Comparison of ENCODE assay signal across 29 mouse cellular contexts in genomic region chr2:69818350-69819085, GRCm38 (mm10). TPM values are rescaled to one million over a fixed set of nuclear protein-coding genes. Genes with fewer than 3 reads are reported as not detected.
A peak's percentile ranks its signal among the peaks of the same experiment; 100 is the strongest.
DNase-seq lines count a peak whose midpoint lies in the region; ATAC-seq lines count a peak whose summit lies in the region.
"Had no signal": no experiment of that assay in that cellular context is flagged by ENCODE, and none has a peak within 500 bp of the region (broad histone marks: within the 10 kb centered on the region; RNA-seq: fewer than 3 reads in every experiment).

No protein-coding gene starts in this region.

- intact Hi-C loops in heart, postnatal 36 days (cut with DNase I), result no loop called here

- H3K36me3 ChIP-seq in erythroblast, embryonic 14.5 days (ENCODE audit: control insufficient read depth), result no peaks in the 10 kb centered on the region; the same call in 1 of the 2 replicates
- H3K36me3 ChIP-seq in liver, embryonic 12.5 days, result no peaks in the 10 kb centered on the region
- H3K36me3 ChIP-seq in hindbrain, embryonic 13.5 days, result no peaks in the 10 kb centered on the region
- H3K36me3 ChIP-seq: embryonic facial prominence, embryonic 13.5 days; heart, embryonic 12.5 days; limb, embryonic 10.5 days; midbrain, embryonic 12.5 days had no signal

- WGBS in liver, embryonic 12.5 days (ENCODE audit: insufficient replicate concordance), result 55% methylated on average over 9 of the region's 9 CpGs
- WGBS in hindbrain, embryonic 13.5 days, result 89% methylated on average over 9 of the region's 9 CpGs

- peaks cover 78% of the 10 kb centered on the region for H3K4me1 ChIP-seq in erythroblast, embryonic 14.5 days (ENCODE audit: control insufficient read depth)
- peaks cover 75% of the 10 kb centered on the region for H3K4me1 ChIP-seq in liver, embryonic 12.5 days
- H3K4me1 ChIP-seq in hindbrain, embryonic 13.5 days (replicated peaks), result peaks cover 9% of the 10 kb centered on the region

- H3K27ac ChIP-seq in liver, embryonic 12.5 days, result peak overlapping the region; percentile 85
- no peak overlapping the region for H3K27ac ChIP-seq in hindbrain, embryonic 13.5 days
- H3K27ac ChIP-seq: embryonic facial prominence, embryonic 13.5 days; limb, embryonic 10.5 days; macrophage; midbrain, embryonic 12.5 days had no signal

- peak; percentile 70 for ATAC-seq in liver, embryonic 12.5 days
- peak; percentile 53 for ATAC-seq in megakaryocyte progenitor cell, adult 5-6 weeks (replicated peaks; ENCODE audit: poor library complexity)
- no peak for ATAC-seq in hindbrain, embryonic 13.5 days (ENCODE audit: low FRiP score)
- ATAC-seq: forebrain, embryonic 16.5 days; lung, postnatal 0 days; Patski had no signal

- peak overlapping the region; percentile 31; the same call in 1 of the 2 replicates for H3K9ac ChIP-seq in liver, embryonic 12.5 days
- no peak overlapping the region for H3K9ac ChIP-seq in hindbrain, embryonic 13.5 days
- H3K9ac ChIP-seq: embryonic facial prominence, embryonic 13.5 days; heart, embryonic 12.5 days; midbrain, embryonic 12.5 days had no signal

- peak; percentile 59 for DNase-seq in heart, adult 11 months
- DNase-seq in heart, postnatal 36 days, result no peak
- DNase-seq in cerebellum, postnatal 36 days, result no peak
- DNase-seq in layer of hippocampus, postnatal 10 days (ENCODE audit: low spot score in 2 of 2), result no peak
- DNase-seq: adrenal gland, postnatal 36 days; cerebellum, adult 18-20 months; cerebellum, postnatal 14 days; gastrocnemius, postnatal 10 days; heart, adult 18-20 months; heart, postnatal 10 days; kidney, adult 8-10 months; kidney, postnatal 25 days; right cerebral cortex, postnatal 14 days; thymus, postnatal 14 days had no signal

- no peaks in the 10 kb centered on the region for H3K9me3 ChIP-seq in erythroblast, embryonic 14.5 days (ENCODE audit: control insufficient read depth, low read length)
- H3K9me3 ChIP-seq in liver, embryonic 12.5 days (replicated peaks), result no peaks in the 10 kb centered on the region
- no peaks in the 10 kb centered on the region for H3K9me3 ChIP-seq in hindbrain, embryonic 13.5 days
- H3K9me3 ChIP-seq: embryonic facial prominence, embryonic 13.5 days; heart, embryonic 12.5 days; limb, embryonic 10.5 days; midbrain, embryonic 12.5 days had no signal

- H3K4me2 ChIP-seq in liver, embryonic 12.5 days, result peak overlapping the region; percentile 46
- no peak overlapping the region for H3K4me2 ChIP-seq in hindbrain, embryonic 13.5 days
- H3K4me2 ChIP-seq: embryonic facial prominence, embryonic 13.5 days; heart, embryonic 12.5 days; midbrain, embryonic 12.5 days had no signal

- H3K27me3 ChIP-seq in erythroblast, embryonic 14.5 days (ENCODE audit: control insufficient read depth), result no peaks in the 10 kb centered on the region
- no peaks in the 10 kb centered on the region for H3K27me3 ChIP-seq in liver, embryonic 12.5 days (replicated peaks)
- no peaks in the 10 kb centered on the region for H3K27me3 ChIP-seq in hindbrain, embryonic 13.5 days
- H3K27me3 ChIP-seq: embryonic facial prominence, embryonic 13.5 days; heart, embryonic 12.5 days; midbrain, embryonic 12.5 days had no signal

- peak overlapping the region; percentile 10 for H3K4me3 ChIP-seq in erythroblast, embryonic 14.5 days (replicated peaks)
- H3K4me3 ChIP-seq in liver, embryonic 12.5 days, result no peak overlapping the region
- no peak overlapping the region for H3K4me3 ChIP-seq in hindbrain, embryonic 13.5 days
- H3K4me3 ChIP-seq: embryonic facial prominence, embryonic 13.5 days; heart, embryonic 12.5 days; limb, embryonic 10.5 days; midbrain, embryonic 12.5 days had no signal

RNA-seq across cellular contexts. Expression of gene Klhl23, which starts 3.2 kb away (rescaled TPM):
- 10 to 100 TPM; 36.4 to 38.9 TPM for total RNA-seq in heart, postnatal 36 days (2021)
- polyA plus RNA-seq in erythroblast, embryonic 14.5 days (2012), result 0.05 and 0.09 TPM in 2 replicates
- polyA plus RNA-seq in liver, embryonic 12.5 days (2016; fragmentation: Nextera tagmentation; extraction: Ambion mirVana), result 31.3 and 31.9 TPM in 2 replicates
- total RNA-seq in megakaryocyte progenitor cell, adult 5-6 weeks (2015), result 15.1 and 18.7 TPM in 2 replicates
- total RNA-seq in megakaryocyte progenitor cell, adult 5-6 weeks (2017), result 28.6 and 30.4 TPM in 2 replicates
- polyA plus RNA-seq in hindbrain, embryonic 13.5 days (2015; fragmentation: Nextera tagmentation; extraction: Ambion mirVana), result 66.8 and 67.4 TPM in 2 replicates
- total RNA-seq in layer of hippocampus, postnatal 10 days (2021), result 10 to 100 TPM; 82.6 to 92.2 TPM
- total RNA-seq: monocyte, adult 5-6 weeks had no signal

RNA-seq across cellular contexts. Expression of gene Phospho2, which starts 29.1 kb away (rescaled TPM):
- total RNA-seq in heart, postnatal 36 days (2021), result 10 to 100 TPM; 22.7 to 24.1 TPM
- 0.64 and 0.77 TPM in 2 replicates for polyA plus RNA-seq in erythroblast, embryonic 14.5 days (2012)
- 16.3 and 16.7 TPM in 2 replicates for polyA plus RNA-seq in liver, embryonic 12.5 days (2016; fragmentation: Nextera tagmentation; extraction: Ambion mirVana)
- total RNA-seq in megakaryocyte progenitor cell, adult 5-6 weeks (2015), result 24.5 and 25.3 TPM in 2 replicates
- 21.9 and 25.0 TPM in 2 replicates for total RNA-seq in megakaryocyte progenitor cell, adult 5-6 weeks (2017)
- polyA plus RNA-seq in hindbrain, embryonic 13.5 days (2015; fragmentation: Nextera tagmentation; extraction: Ambion mirVana), result 41.3 and 43.3 TPM in 2 replicates
- 10 to 100 TPM; 20.2 to 20.8 TPM for total RNA-seq in layer of hippocampus, postnatal 10 days (2021)

RNA-seq across cellular contexts. Expression of gene Ccdc173, which starts 29.1 kb away (rescaled TPM):
- under 1 TPM; 0.36 to 0.65 TPM for total RNA-seq in heart, postnatal 36 days (2021)
- polyA plus RNA-seq in erythroblast, embryonic 14.5 days (2012), result not detected in 2 replicates
- polyA plus RNA-seq in liver, embryonic 12.5 days (2016; fragmentation: Nextera tagmentation; extraction: Ambion mirVana), result 0.46 and 0.53 TPM in 2 replicates
- 1.8 and 2.5 TPM in 2 replicates for total RNA-seq in megakaryocyte progenitor cell, adult 5-6 weeks (2015)
- 0.54 and 3.3 TPM in 2 replicates for total RNA-seq in megakaryocyte progenitor cell, adult 5-6 weeks (2017)
- 4.0 and 4.4 TPM in 2 replicates for polyA plus RNA-seq in hindbrain, embryonic 13.5 days (2015; fragmentation: Nextera tagmentation; extraction: Ambion mirVana)
- 1 to 10 TPM; 3.4 to 3.8 TPM for total RNA-seq in layer of hippocampus, postnatal 10 days (2021)
- polyA plus RNA-seq: liver, adult 2 months; spleen, adult 2 months had no signal

RNA-seq across cellular contexts. Expression of gene Ssb, which starts 42.8 kb away (rescaled TPM):
- total RNA-seq in heart, postnatal 36 days (2021), result 10 to 100 TPM; 61.7 to 68.2 TPM
- 1.2 and 1.5 TPM in 2 replicates for polyA plus RNA-seq in erythroblast, embryonic 14.5 days (2012)
- polyA plus RNA-seq in liver, embryonic 12.5 days (2016; fragmentation: Nextera tagmentation; extraction: Ambion mirVana), result 219 and 226 TPM in 2 replicates
- 421 and 424 TPM in 2 replicates for total RNA-seq in megakaryocyte progenitor cell, adult 5-6 weeks (2015)
- 505 and 604 TPM in 2 replicates for total RNA-seq in megakaryocyte progenitor cell, adult 5-6 weeks (2017)
- 335 and 355 TPM in 2 replicates for polyA plus RNA-seq in hindbrain, embryonic 13.5 days (2015; fragmentation: Nextera tagmentation; extraction: Ambion mirVana)
- total RNA-seq in layer of hippocampus, postnatal 10 days (2021), result 100 to 1,000 TPM; 135 to 170 TPM
